Mouse (Mus musculus) embryonic facial prominence, embryonic 15.5 days (tissue): ENCODE measurements around the gene Dnah10. TPM values are rescaled to one million over a fixed set of nuclear protein-coding genes. Genes with fewer than 3 reads are reported as not detected.

Experiments used
- ATAC-seq: fragments of 200-750 bp; cut with Nextera tagmentation; 2 replicates; pipeline ENCODE4 v1.8.0; 2017; ENCODE audit warnings: low read depth, moderate TSS enrichment; ENCODE audit not compliant: insufficient number of reproducible peaks, low FRiP score, low TSS enrichment
- H3K27ac ChIP-seq: fragments of 300-500 bp; sonication (generic); replicated peaks from 2 replicates; pipeline ENCODE4 v1.5.1; 2015; ENCODE audit warnings: mild to moderate bottlenecking, inconsistent platforms
- H3K27me3 ChIP-seq: fragments of 300-500 bp; sonication (generic); 2 replicates; pipeline ENCODE4 v1.6.1; 2015; ENCODE audit warnings: inconsistent platforms
- H3K36me3 ChIP-seq: fragments of 300-500 bp; sonication (generic); 2 replicates; pipeline ENCODE4 v1.6.1; 2015; ENCODE audit warnings: mild to moderate bottlenecking, inconsistent platforms
- H3K4me1 ChIP-seq: fragments of 300-500 bp; sonication (generic); 2 replicates; pipeline ENCODE4 v1.6.1; 2015; ENCODE audit warnings: inconsistent platforms
- H3K4me2 ChIP-seq: fragments of 300-500 bp; sonication (generic); replicated peaks from 2 replicates; pipeline ENCODE4 v1.6.1; 2015; ENCODE audit warnings: mild to moderate bottlenecking, inconsistent platforms
- H3K4me3 ChIP-seq: fragments of 300-500 bp; sonication (generic); replicated peaks from 2 replicates; pipeline ENCODE4 v1.5.1; 2015; ENCODE audit warnings: mild to moderate bottlenecking, inconsistent platforms
- H3K9ac ChIP-seq: fragments of 300-500 bp; sonication (generic); 2 replicates; pipeline ENCODE4 v1.6.1; 2015; ENCODE audit warnings: inconsistent platforms
- H3K9me3 ChIP-seq: fragments of 300-500 bp; sonication (generic); replicated peaks from 2 replicates; pipeline ENCODE4 v1.6.1; 2016; ENCODE audit warnings: inconsistent platforms
- WGBS: fragments of 180-500 bp; shearing (Covaris S2); methylation state at CpG from one replicate; pipeline ENCODE4 v1.1.7; 2015; 5-methylcytosine and 5-hydroxymethylcytosine counted together
- polyA plus RNA-seq: library from polyadenylated mRNA; unstranded; fragments of >200 nt; fragmentation: Nextera tagmentation; extraction: Ambion mirVana; gene quantifications from 2 replicates; pipeline ENCODE4 v1.2.1, GENCODE M21; 2015

The Dnah10 gene
- polyA plus RNA-seq, 1 experiment from 2014 or later = 0.94 TPM

- no peak overlapping the region for H3K4me3 ChIP-seq
- whole genome bisulfite sequencing = 78% methylated on average over 3 of the region's 3 CpGs
- no peak overlapping the region for H3K9ac ChIP-seq
- no peak overlapping the region for H3K27ac ChIP-seq
- no peaks in the 10 kb centered on the region for H3K9me3 ChIP-seq
- no peak overlapping the region for H3K4me2 ChIP-seq
- H3K27me3 ChIP-seq = no peaks in the 10 kb centered on the region
- no peaks in the 10 kb centered on the region for H3K36me3 ChIP-seq
- H3K4me1 ChIP-seq = peaks cover 12% of the 10 kb centered on the region; the same call in 1 of the 2 replicates
- no peak for ATAC-seq
Measured at GRCm38 (mm10) chr5:124848994-124849393, 124.1 kb downstream of the Dnah10 start.

GRCm38 (mm10) chr5:124851572-124851971, 126.7 kb downstream of the Dnah10 start:
- H3K27ac ChIP-seq = no peak overlapping the region
- no peaks in the 10 kb centered on the region for H3K9me3 ChIP-seq
- WGBS = 39% methylated on average over 4 of the region's 4 CpGs
- H3K4me1 ChIP-seq = peaks cover 12% of the 10 kb centered on the region; the same call in 1 of the 2 replicates
- ATAC-seq = 0 out of 2 replicates have a peak, but pooled peaks have one; percentile 54
- H3K36me3 ChIP-seq = no peaks in the 10 kb centered on the region
- H3K27me3 ChIP-seq = no peaks in the 10 kb centered on the region
- no peak overlapping the region for H3K4me3 ChIP-seq
- no peak overlapping the region for H3K4me2 ChIP-seq
- H3K9ac ChIP-seq = no peak overlapping the region

GRCm38 (mm10) chr5:124852294-124852693, 127.4 kb downstream of the Dnah10 start:
- H3K4me1 ChIP-seq = 0 out of 2 replicates have a peak, but pooled peaks cover 9% of the 10 kb centered on the region
- WGBS = 24% methylated on average over 2 of the region's 2 CpGs
- H3K9me3 ChIP-seq = no peaks in the 10 kb centered on the region
- H3K4me2 ChIP-seq = no peak overlapping the region
- no peaks in the 10 kb centered on the region for H3K27me3 ChIP-seq
- no peak overlapping the region for H3K27ac ChIP-seq
- H3K4me3 ChIP-seq = no peak overlapping the region
- H3K9ac ChIP-seq = no peak overlapping the region
- ATAC-seq = no peak
- no peaks in the 10 kb centered on the region for H3K36me3 ChIP-seq

DNA sequence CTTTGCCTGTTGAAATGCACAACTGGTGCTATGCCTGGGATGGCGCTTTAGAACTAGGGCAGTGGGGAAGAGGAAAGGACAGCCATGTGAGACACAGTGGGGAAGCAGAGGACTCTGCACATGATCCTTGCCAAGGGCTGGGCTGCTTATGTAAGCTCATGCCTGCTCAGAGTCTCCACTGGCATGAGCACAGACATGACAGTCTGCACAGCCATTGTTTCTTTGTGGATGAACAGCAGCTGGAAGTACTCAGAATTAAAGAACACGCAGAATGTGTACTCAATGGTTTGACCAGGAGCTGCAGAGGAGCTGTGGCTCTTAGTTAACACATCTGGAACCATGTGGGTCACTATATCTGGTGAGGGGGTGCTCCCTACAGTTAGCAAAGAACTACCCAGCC, 128.2 kb downstream of the Dnah10 start:
- Histone ChIP-seq H3K4me2 (no peak overlapping the region), H3K9ac (no peak overlapping the region), H3K9me3 (no peaks in the 10 kb centered on the region), H3K27ac (no peak overlapping the region), H3K27me3 (no peaks in the 10 kb centered on the region), H3K36me3 (no peaks in the 10 kb centered on the region), H3K4me3 (no peak overlapping the region), H3K4me1 (0 out of 2 replicates have a peak, but pooled peaks cover 9% of the 10 kb centered on the region)
- WGBS = 57% methylated on average over 2 of the region's 2 CpGs
- no peak for ATAC-seq

GRCm38 (mm10) chr5:124854202-124854601, 129.3 kb downstream of the Dnah10 start:
- Histone ChIP-seq H3K9ac (no peak overlapping the region), H3K9me3 (no peaks in the 10 kb centered on the region)

GRCm38 (mm10) chr5:124860013-124860412, 135.1 kb downstream of the Dnah10 start:
- H3K4me1 ChIP-seq = peaks cover 21% of the 10 kb centered on the region
- H3K4me2 ChIP-seq = no peak overlapping the region
- H3K4me3 ChIP-seq = no peak overlapping the region
- no peak overlapping the region for H3K9ac ChIP-seq
- no peak for ATAC-seq
- no peaks in the 10 kb centered on the region for H3K9me3 ChIP-seq
- H3K36me3 ChIP-seq = no peaks in the 10 kb centered on the region
- WGBS = 17% methylated on average over 5 of the region's 5 CpGs
- peaks cover 31% of the 10 kb centered on the region for H3K27me3 ChIP-seq
- no peak overlapping the region for H3K27ac ChIP-seq

More at GRCm38 (mm10) chr5:124854202-124854601, 129.3 kb downstream of the Dnah10 start:
- peaks cover 4% of the 10 kb centered on the region; the same call in 1 of the 2 replicates for H3K27me3 ChIP-seq
- WGBS = 88% methylated on average over 4 of the region's 4 CpGs
- no peak overlapping the region for H3K4me2 ChIP-seq
- H3K27ac ChIP-seq = no peak overlapping the region
- ATAC-seq = no peak
- H3K4me3 ChIP-seq = no peak overlapping the region
- H3K36me3 ChIP-seq = no peaks in the 10 kb centered on the region
- H3K4me1 ChIP-seq = 0 out of 2 replicates have a peak, but pooled peaks cover 9% of the 10 kb centered on the region

GRCm38 (mm10) chr5:124861463-124861862, 136.6 kb downstream of the Dnah10 start:
- no peaks in the 10 kb centered on the region for H3K9me3 ChIP-seq
- peak overlapping the region; percentile 53 for H3K9ac ChIP-seq
- H3K27me3 ChIP-seq = peaks cover 31% of the 10 kb centered on the region
- whole genome bisulfite sequencing = 1% methylated on average over 32 of the region's 33 CpGs
- H3K27ac ChIP-seq = peak overlapping the region; percentile 68
- H3K4me3 ChIP-seq = peak overlapping the region; percentile 96
- ATAC-seq = no peak
- no peaks in the 10 kb centered on the region for H3K36me3 ChIP-seq
- H3K4me1 ChIP-seq = peaks cover 21% of the 10 kb centered on the region
- H3K4me2 ChIP-seq = peak overlapping the region; percentile 97

GRCm38 (mm10) chr5:124862013-124862866, 137.4 kb downstream of the Dnah10 start, which contains the start of the genes Ccdc92 and Zfp664:
TSS of gene Ccdc92 (minus strand) at chr5:124862424.
TSS of gene Zfp664 (plus strand) at chr5:124862691.
- Histone ChIP-seq H3K27ac (peak within 1 kb of the TSS; percentile 90), H3K4me2 (peak within 1 kb of the TSS; percentile 97), H3K27me3 (peaks cover 31% of the 10 kb centered on the region), H3K9ac (peak within 1 kb of the TSS; percentile 84), H3K36me3 (no peaks in the 10 kb centered on the region), H3K4me3 (peak within 1 kb of the TSS; percentile 96), H3K4me1 (peaks cover 21% of the 10 kb centered on the region), H3K9me3 (no peaks in the 10 kb centered on the region)
- under 1% methylated on average over 96 of the region's 103 CpGs for WGBS
- peak; percentile 95 for ATAC-seq

DNA sequence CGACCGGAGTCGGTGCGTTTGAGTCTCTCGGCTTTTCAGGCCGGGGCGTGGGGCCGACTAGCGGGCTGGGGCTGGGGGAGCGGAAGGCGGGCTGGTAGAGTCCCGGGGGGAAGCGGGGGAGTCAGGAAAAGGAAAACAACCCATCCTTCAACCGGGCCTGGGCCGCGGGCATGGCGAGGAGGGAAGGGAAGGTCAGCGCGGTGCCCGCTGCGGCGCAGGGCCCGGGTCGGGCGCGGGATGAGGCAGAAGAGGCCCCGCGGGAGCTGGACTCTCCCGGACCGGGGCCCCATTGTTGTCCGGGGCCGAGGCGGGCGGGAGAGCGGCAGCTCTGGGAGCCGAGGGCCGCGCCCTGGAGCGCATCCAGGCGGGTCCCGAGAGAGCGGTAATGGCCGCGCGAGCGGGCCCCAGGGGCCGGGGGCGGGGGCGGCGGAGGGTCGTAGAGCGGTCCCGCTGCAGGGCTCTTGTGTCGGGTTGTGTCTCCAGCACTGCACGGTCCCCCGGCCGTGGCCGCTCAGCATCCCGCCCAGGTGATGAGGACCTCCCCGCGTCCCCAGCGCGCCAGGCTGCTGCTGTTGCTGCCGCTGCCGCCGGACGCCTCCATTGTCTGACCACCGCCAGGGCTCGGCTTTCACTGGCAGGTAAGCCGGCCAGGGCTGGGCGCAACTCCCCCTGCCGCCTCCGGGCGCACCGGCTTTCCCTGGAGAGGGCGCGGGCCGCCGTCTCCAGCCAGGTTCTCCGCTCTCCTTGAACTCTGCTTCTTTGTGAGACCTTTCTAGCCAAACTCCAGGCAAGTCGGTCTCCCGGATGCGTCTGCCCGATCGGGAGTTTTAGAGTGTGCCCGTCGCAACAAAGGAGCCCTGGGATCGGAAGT, 138.2 kb downstream of the Dnah10 start:
- no peaks in the 10 kb centered on the region for H3K9me3 ChIP-seq
- H3K4me3 ChIP-seq = peak overlapping the region; percentile 96
- under 1% methylated on average over 68 of the region's 88 CpGs for WGBS
- peak overlapping the region; percentile 84 for H3K9ac ChIP-seq
- no peaks in the 10 kb centered on the region for H3K36me3 ChIP-seq
- peak overlapping the region; percentile 90 for H3K27ac ChIP-seq
- ATAC-seq = peak; percentile 27
- peaks cover 21% of the 10 kb centered on the region for H3K4me1 ChIP-seq
- peaks cover 31% of the 10 kb centered on the region for H3K27me3 ChIP-seq
- H3K4me2 ChIP-seq = peak overlapping the region; percentile 97

DNA sequence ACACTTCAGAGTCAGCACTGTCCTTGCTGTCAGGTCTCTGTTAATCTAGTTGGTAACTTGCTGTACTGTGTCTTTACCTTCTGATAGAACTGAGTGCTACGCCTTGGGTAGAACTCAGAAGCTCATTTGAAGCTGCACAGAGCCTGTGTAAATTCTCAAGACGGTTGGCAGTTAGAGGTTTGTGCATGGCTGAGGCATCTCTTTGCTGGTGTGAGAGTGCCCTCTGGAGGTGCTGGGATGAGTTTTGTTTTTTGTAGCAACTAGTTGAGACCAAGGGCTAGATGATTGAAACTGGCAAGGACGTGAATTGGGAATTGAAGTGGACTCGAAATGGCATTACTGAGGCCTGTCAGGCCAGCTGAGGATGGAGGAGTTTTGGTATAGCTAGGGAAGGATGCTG, 144.1 kb downstream of the Dnah10 start:
- no peak for ATAC-seq
- Histone ChIP-seq H3K9me3 (no peaks in the 10 kb centered on the region), H3K4me1 (peaks cover 28% of the 10 kb centered on the region), H3K4me2 (no peak overlapping the region), H3K36me3 (0 out of 2 replicates have a peak, but pooled peaks cover 6% of the 10 kb centered on the region), H3K4me3 (no peak overlapping the region), H3K27ac (no peak overlapping the region), H3K9ac (no peak overlapping the region), H3K27me3 (no peaks in the 10 kb centered on the region)
- 37% methylated on average over 4 of the region's 4 CpGs for WGBS

DNA sequence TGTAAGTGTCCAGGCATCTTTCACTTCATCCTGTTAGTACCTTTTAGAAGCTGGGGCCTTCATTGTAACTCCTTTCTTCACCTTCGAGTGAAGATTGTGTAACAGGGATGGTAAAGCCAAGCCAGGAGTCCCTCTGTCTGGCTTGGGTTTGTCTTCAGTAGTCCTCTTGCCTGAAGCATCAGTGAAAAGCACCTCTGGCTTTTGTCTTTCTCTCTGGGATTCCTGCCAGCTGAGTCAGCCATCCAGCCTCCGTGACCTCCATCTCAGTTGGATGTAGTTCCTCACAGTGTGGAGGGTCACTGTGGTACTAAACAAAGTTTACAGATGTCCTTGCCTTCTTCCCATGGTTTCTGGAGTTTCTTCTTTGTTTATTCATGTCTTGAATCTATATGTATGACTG, 147.1 kb downstream of the Dnah10 start:
- peaks cover 11% of the 10 kb centered on the region; the same call in 1 of the 2 replicates for H3K36me3 ChIP-seq
- H3K27ac ChIP-seq = no peak overlapping the region
- no peak overlapping the region for H3K4me3 ChIP-seq
- H3K9ac ChIP-seq = no peak overlapping the region
- H3K9me3 ChIP-seq = no peaks in the 10 kb centered on the region
- no peaks in the 10 kb centered on the region for H3K27me3 ChIP-seq
- no peak overlapping the region for H3K4me2 ChIP-seq
- H3K4me1 ChIP-seq = peaks cover 24% of the 10 kb centered on the region
- no peak for ATAC-seq
- WGBS = 52% methylated on average over 2 of the region's 2 CpGs
